In the genomic region with DNA sequence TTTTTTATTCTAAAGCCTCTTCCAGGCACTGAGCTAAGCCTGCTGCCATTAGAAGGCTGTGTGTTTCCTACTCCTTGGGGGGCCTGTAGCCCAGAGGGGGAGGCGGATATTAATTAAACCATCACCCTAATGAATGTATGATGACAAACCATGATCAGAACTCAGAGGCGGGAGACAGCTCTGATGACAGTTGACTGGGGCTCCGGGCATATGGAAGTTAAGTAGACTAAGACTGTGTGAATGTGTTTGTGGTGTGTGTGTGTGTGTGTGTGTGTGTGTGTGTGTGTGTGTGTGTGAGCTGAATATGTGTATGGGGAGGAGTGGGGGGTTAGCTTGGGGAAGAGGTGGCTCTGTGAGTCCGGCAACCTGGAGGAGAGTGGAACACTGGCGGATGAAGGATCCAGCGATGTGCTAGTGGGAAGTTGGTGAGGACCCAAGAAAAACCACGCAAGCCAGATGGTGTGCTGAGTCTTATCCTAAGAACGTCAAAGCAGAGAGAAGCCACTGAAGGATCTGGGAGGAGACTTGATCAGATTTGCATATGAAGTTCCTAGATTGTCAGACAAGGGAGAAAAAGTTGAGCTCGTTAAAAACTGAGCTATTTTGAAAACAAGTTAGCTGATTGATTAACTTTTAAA, we compare ENCODE assay signal across 14 mouse cellular contexts.
A peak's percentile ranks its signal among the peaks of the same experiment; 100 is the strongest.
DNase-seq lines count a peak whose midpoint lies in the region; ATAC-seq and TF ChIP-seq lines count a peak whose summit lies in the region.
"Had no signal": no experiment of that assay in that cellular context is flagged by ENCODE, and none has a peak within 500 bp of the region (broad histone marks: within the 10 kb centered on the region; RNA-seq: fewer than 3 reads in every experiment).

No protein-coding gene starts in this region.

- TF ChIP-seq CTCF in liver, postnatal 0 days (IDR thresholded peaks at IDR 0.05; ENCODE audit: low read depth), result no peak

- H3K4me3 ChIP-seq in forebrain, embryonic 15.5 days, result no peak overlapping the region
- no peak overlapping the region for H3K4me3 ChIP-seq in forebrain, embryonic 11.5 days (ENCODE audit: low read depth, low read length)
- no peak overlapping the region for H3K4me3 ChIP-seq in liver, postnatal 0 days (ENCODE audit: low read depth, low read length)
- H3K4me3 ChIP-seq: heart, embryonic 15.5 days had no signal

- no peak for TF ChIP-seq EP300 in liver, postnatal 0 days (IDR thresholded peaks at IDR 0.05; ENCODE audit: low read depth)

- no peaks in the 10 kb centered on the region for H3K9me3 ChIP-seq in forebrain, embryonic 15.5 days
- H3K9me3 ChIP-seq in forebrain, embryonic 11.5 days (ENCODE audit: control insufficient read depth, low read length), result no peaks in the 10 kb centered on the region
- H3K9me3 ChIP-seq in liver, postnatal 0 days (ENCODE audit: low read length), result no peaks in the 10 kb centered on the region
- H3K9me3 ChIP-seq: heart, embryonic 15.5 days had no signal

- no peak for DNase-seq in forebrain, embryonic 11.5 days (ENCODE audit: low spot score)
- peak; percentile 49 for DNase-seq in brain, embryonic 18.5 days (ENCODE audit: low read depth, low spot score)
- peak; percentile 24 for DNase-seq in layer of hippocampus, adult 9-10 months (ENCODE audit: low spot score)
- peak; percentile 24 for DNase-seq in left cerebral cortex, postnatal 4 days
- DNase-seq in spleen, postnatal 14 days (ENCODE audit: low spot score in 2 of 2), result no peak
- no peak for DNase-seq in natural killer cell, adult 2 months (ENCODE audit: low spot score in 2 of 2)
- DNase-seq in liver, postnatal 0 days, result no peak
- DNase-seq: B cell, adult 2 months; gastrocnemius, postnatal 36 days; thymus, adult 2 months had no signal

- H3K4me2 ChIP-seq in forebrain, embryonic 15.5 days (replicated peaks), result no peak overlapping the region
- H3K4me2 ChIP-seq in forebrain, embryonic 11.5 days (ENCODE audit: low read depth, low read length, severe bottlenecking), result no peak overlapping the region
- no peak overlapping the region for H3K4me2 ChIP-seq in liver, postnatal 0 days (ENCODE audit: low read depth, low read length)
- H3K4me2 ChIP-seq: heart, embryonic 15.5 days had no signal

- 42% methylated on average over 9 of the region's 9 CpGs for WGBS in forebrain, embryonic 15.5 days
- WGBS in forebrain, embryonic 11.5 days, result 66% methylated on average over 9 of the region's 9 CpGs
- 67% methylated on average over 9 of the region's 9 CpGs for WGBS in liver, postnatal 0 days (ENCODE audit: insufficient replicate concordance)

- intact Hi-C loops in left cerebral cortex, postnatal 4 days (cut with DNase I), result loop anchor here (10.0 kb wide), 3 partner anchors 119 to 479 kb away; no protein-coding TSS in a partner anchor

- H3K27ac ChIP-seq in forebrain, embryonic 15.5 days (replicated peaks), result 0 out of 2 replicates have a peak overlapping the region, but pooled peaks have one; percentile 24
- no peak overlapping the region for H3K27ac ChIP-seq in forebrain, embryonic 11.5 days (ENCODE audit: low read depth, low read length)
- H3K27ac ChIP-seq in liver, postnatal 0 days (ENCODE audit: low read depth), result no peak overlapping the region
- H3K27ac ChIP-seq: heart, embryonic 15.5 days; liver, embryonic 14.5 days had no signal

- H3K9ac ChIP-seq in forebrain, embryonic 15.5 days (replicated peaks), result no peak overlapping the region
- no peak overlapping the region for H3K9ac ChIP-seq in forebrain, embryonic 11.5 days (ENCODE audit: low read length)
- no peak overlapping the region for H3K9ac ChIP-seq in liver, postnatal 0 days (replicated peaks)
- H3K9ac ChIP-seq: heart, embryonic 15.5 days; liver, embryonic 14.5 days had no signal

- peak; percentile 29; the same call in 1 of the 2 replicates for ATAC-seq in forebrain, embryonic 15.5 days (replicated peaks)
- ATAC-seq in forebrain, embryonic 11.5 days (replicated peaks; ENCODE audit: low FRiP score), result no peak
- ATAC-seq in liver, postnatal 0 days, result no peak

- peaks cover 24% of the 10 kb centered on the region for H3K4me1 ChIP-seq in forebrain, embryonic 15.5 days
- no peaks in the 10 kb centered on the region for H3K4me1 ChIP-seq in forebrain, embryonic 11.5 days (replicated peaks; ENCODE audit: control insufficient read depth, insufficient read depth, low read length)
- H3K4me1 ChIP-seq in liver, postnatal 0 days (ENCODE audit: insufficient read depth), result no peaks in the 10 kb centered on the region

- H3K36me3 ChIP-seq in forebrain, embryonic 15.5 days, result no peaks in the 10 kb centered on the region
- H3K36me3 ChIP-seq in forebrain, embryonic 11.5 days (ENCODE audit: control insufficient read depth, insufficient read depth, low read length), result no peaks in the 10 kb centered on the region
- no peaks in the 10 kb centered on the region for H3K36me3 ChIP-seq in liver, postnatal 0 days (replicated peaks; ENCODE audit: insufficient read depth, low read length)
- H3K36me3 ChIP-seq: G1E; heart, embryonic 15.5 days had no signal

- no peaks in the 10 kb centered on the region for H3K27me3 ChIP-seq in forebrain, embryonic 15.5 days
- H3K27me3 ChIP-seq in forebrain, embryonic 11.5 days (ENCODE audit: control insufficient read depth, insufficient read depth, low read length), result no peaks in the 10 kb centered on the region
- no peaks in the 10 kb centered on the region for H3K27me3 ChIP-seq in liver, postnatal 0 days (ENCODE audit: insufficient read depth, low read length)
- H3K27me3 ChIP-seq: heart, embryonic 15.5 days had no signal

Comparison
In these comparisons a context has a peak if more than half of its experiments do, and no peak if none do; other contexts are left out.
1. DNase-seq: peak in brain, embryonic 18.5 days (single experiment), layer of hippocampus, adult 9-10 months (single experiment) and left cerebral cortex, postnatal 4 days (single experiment); none in forebrain, embryonic 11.5 days (single experiment), spleen, postnatal 14 days (0 of 2), natural killer cell, adult 2 months (0 of 2) and liver, postnatal 0 days (single experiment).